Mouse (Mus musculus): ENCODE measurements around the gene Gucd1. TPM values are rescaled to one million over a fixed set of nuclear protein-coding genes. Genes with fewer than 3 reads are reported as not detected.
"Not testable (repeated sequence)": the region's sequence is repeated elsewhere in the genome, so short reads cannot be mapped to it uniquely, and the experiment has no call there.

Gene Gucd1
- total and polyA plus RNA-seq, 2 experiments from 2014 or later, result 28.0 to 113 TPM

DNA sequence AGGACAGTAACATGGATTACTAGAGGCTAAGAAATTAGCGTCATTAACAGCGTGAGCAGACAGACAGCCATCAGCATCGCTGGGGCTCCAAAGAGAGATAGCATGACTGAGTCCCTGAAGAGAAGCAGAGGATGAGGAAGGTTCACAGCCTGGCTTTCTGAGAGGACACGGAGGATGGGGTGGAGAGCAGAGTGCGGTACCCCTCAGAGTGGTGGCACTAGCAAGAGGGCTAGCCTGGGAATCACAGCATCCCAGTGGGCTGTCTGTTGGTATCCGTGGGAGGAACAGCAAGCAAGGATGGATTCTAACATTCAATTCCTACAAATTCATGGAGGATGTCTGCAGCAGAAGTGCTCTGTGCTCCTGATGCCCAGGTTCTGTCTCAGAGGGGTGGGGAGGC is 33.7 kb downstream of the Gucd1 start:
- ATAC-seq (ENCODE audit: insufficient read depth, low read depth) (no peak), DNase-seq (ENCODE audit: low spot score) (no peak)
- no peak overlapping the region for H3K27ac ChIP-seq (ENCODE audit: low read depth)
- no peaks in the 10 kb centered on the region for H3K4me1 ChIP-seq (ENCODE audit: control insufficient read depth, insufficient read depth)
- no peak for TF ChIP-seq CTCF (IDR thresholded peaks at IDR 0.05; ENCODE audit: low read depth)
- no peak for TF ChIP-seq EP300 (IDR thresholded peaks at IDR 0.05; ENCODE audit: low read depth)
- H3K4me3 ChIP-seq (ENCODE audit: low read depth, low read length), result no peak overlapping the region
- 86% methylated on average over 6 of the region's 6 CpGs for WGBS
- no peaks in the 10 kb centered on the region for H3K9me3 ChIP-seq (replicated peaks; ENCODE audit: control insufficient read depth, low read length)
- H3K27me3 ChIP-seq (ENCODE audit: control insufficient read depth, insufficient read depth, low read length), result no peaks in the 10 kb centered on the region
- no peak overlapping the region for H3K9ac ChIP-seq (replicated peaks; ENCODE audit: low read depth, low read length)
- H3K4me2 ChIP-seq (ENCODE audit: low read depth, low read length), result no peak overlapping the region
- no peaks in the 10 kb centered on the region for H3K36me3 ChIP-seq (replicated peaks; ENCODE audit: control insufficient read depth, insufficient read depth, low read length)

DNA sequence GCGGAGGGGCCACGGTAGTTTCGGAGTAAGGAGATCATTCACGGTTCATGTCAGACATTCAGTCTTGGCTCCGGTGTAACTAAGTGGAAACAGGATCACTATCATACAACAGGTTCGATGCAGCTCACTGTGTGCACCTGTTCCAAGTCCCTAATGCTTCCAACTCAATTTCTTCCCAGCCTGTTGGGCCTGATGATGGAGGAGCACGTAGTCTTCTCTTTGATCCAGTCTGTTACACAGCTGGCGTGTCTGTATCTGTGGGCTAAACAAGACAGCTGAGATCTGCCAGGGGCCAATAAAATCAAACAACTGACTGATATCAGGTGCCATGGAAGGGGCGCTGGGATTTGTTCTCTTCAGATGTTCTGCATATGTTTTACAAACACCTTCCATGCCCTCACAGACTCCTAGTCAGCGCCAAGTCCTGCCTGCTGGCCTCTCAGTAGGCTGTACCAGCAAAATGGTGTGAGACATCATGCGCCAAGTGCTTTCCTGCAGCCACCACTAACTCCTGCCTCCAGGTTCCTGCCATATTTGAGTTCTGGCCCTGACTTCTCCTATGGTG is 34.8 kb downstream of the Gucd1 start:
- no peak for TF ChIP-seq EP300 (IDR thresholded peaks at IDR 0.05; ENCODE audit: low read depth)
- no peak for TF ChIP-seq CTCF (IDR thresholded peaks at IDR 0.05; ENCODE audit: low read depth)
- no peaks in the 10 kb centered on the region for H3K9me3 ChIP-seq (replicated peaks; ENCODE audit: control insufficient read depth, low read length)
- no peaks in the 10 kb centered on the region for H3K36me3 ChIP-seq (replicated peaks; ENCODE audit: control insufficient read depth, insufficient read depth, low read length)
- no peaks in the 10 kb centered on the region for H3K27me3 ChIP-seq (ENCODE audit: control insufficient read depth, insufficient read depth, low read length)
- ATAC-seq (ENCODE audit: insufficient read depth, low read depth), result no peak
- no peak for DNase-seq (ENCODE audit: low spot score)
- H3K4me2 ChIP-seq (ENCODE audit: low read depth, low read length), result no peak overlapping the region
- H3K27ac ChIP-seq (ENCODE audit: low read depth), result no peak overlapping the region
- no peaks in the 10 kb centered on the region for H3K4me1 ChIP-seq (ENCODE audit: control insufficient read depth, insufficient read depth)
- H3K4me3 ChIP-seq (ENCODE audit: low read depth, low read length), result no peak overlapping the region
- WGBS, result 91% methylated on average over 11 of the region's 11 CpGs
- no peak overlapping the region for H3K9ac ChIP-seq (replicated peaks; ENCODE audit: low read depth, low read length)

- TF ChIP-seq EP300 (IDR thresholded peaks at IDR 0.05; ENCODE audit: low read depth) (no peak), CTCF (IDR thresholded peaks at IDR 0.05; ENCODE audit: low read depth) (no peak)
- Histone ChIP-seq H3K27ac (ENCODE audit: low read depth) (no peak overlapping the region), H3K4me1 (ENCODE audit: control insufficient read depth, insufficient read depth) (no peaks in the 10 kb centered on the region), H3K27me3 (ENCODE audit: control insufficient read depth, insufficient read depth, low read length) (no peaks in the 10 kb centered on the region), H3K36me3 (replicated peaks; ENCODE audit: control insufficient read depth, insufficient read depth, low read length) (no peaks in the 10 kb centered on the region), H3K4me3 (ENCODE audit: low read depth, low read length) (no peak overlapping the region), H3K9me3 (replicated peaks; ENCODE audit: control insufficient read depth, low read length) (no peaks in the 10 kb centered on the region), H3K9ac (replicated peaks; ENCODE audit: low read depth, low read length) (no peak overlapping the region), H3K4me2 (ENCODE audit: low read depth, low read length) (no peak overlapping the region)
- WGBS, result 86% methylated on average over 5 of the region's 5 CpGs
- no peak for ATAC-seq (ENCODE audit: insufficient read depth, low read depth)
- no peak for DNase-seq (ENCODE audit: low spot score)
Observed at GRCm38 (mm10) chr10:75482271-75482670, 35.5 kb downstream of the Gucd1 start.

DNA sequence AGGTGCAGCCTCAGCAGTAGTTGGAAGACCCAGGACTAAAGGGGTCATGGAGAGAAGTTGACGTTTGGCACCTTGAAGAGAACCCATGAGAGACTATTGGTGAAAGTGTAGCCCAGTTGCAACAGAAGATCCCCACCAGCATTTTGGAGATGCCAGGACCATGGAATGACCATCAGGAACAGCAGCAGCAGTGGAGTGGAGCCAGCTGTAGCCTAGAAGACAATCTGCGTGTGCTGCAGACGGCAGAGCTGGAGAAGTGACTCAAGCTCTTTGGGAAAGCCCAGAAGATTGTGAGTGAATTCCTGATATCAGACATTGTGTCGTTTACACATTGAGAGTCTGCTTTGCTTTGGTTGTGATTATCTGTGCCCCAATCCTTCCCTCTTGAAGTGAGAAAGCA is 36.1 kb downstream of the Gucd1 start:
- no peak for DNase-seq (ENCODE audit: low spot score)
- WGBS, result 47% methylated on average over 4 of the region's 4 CpGs
- no peaks in the 10 kb centered on the region for H3K9me3 ChIP-seq (replicated peaks; ENCODE audit: control insufficient read depth, low read length)
- H3K4me2 ChIP-seq (ENCODE audit: low read depth, low read length), result no peak overlapping the region
- H3K4me3 ChIP-seq (ENCODE audit: low read depth, low read length), result no peak overlapping the region
- no peak overlapping the region for H3K27ac ChIP-seq (ENCODE audit: low read depth)
- no peaks in the 10 kb centered on the region for H3K4me1 ChIP-seq (ENCODE audit: control insufficient read depth, insufficient read depth)
- no peak for ATAC-seq (ENCODE audit: insufficient read depth, low read depth)
- no peak overlapping the region for H3K9ac ChIP-seq (replicated peaks; ENCODE audit: low read depth, low read length)
- no peak for TF ChIP-seq CTCF (IDR thresholded peaks at IDR 0.05; ENCODE audit: low read depth)
- TF ChIP-seq EP300 (IDR thresholded peaks at IDR 0.05; ENCODE audit: low read depth), result no peak
- no peaks in the 10 kb centered on the region for H3K27me3 ChIP-seq (ENCODE audit: control insufficient read depth, insufficient read depth, low read length)
- no peaks in the 10 kb centered on the region for H3K36me3 ChIP-seq (replicated peaks; ENCODE audit: control insufficient read depth, insufficient read depth, low read length)

DNA sequence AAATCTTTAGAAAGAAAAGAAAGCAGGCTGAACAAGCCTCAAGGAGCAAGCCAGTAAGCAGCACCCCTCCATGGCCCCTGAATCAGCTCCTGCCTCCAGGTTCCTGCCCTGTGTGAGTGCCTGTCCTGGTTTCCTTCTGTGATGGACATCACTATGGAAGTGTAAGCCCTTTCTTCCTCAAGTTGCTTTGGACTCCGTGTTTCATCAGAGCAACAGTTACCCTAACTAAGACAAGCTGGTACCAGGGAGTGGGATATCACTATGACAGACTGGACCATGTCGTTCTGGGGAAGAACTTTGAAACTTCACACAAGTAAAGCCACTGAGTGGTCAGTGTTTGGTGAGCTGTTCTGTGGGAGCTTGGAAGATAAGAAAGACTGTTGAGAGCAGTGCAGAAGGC is 37.8 kb downstream of the Gucd1 start:
- WGBS, result 81% methylated on average over 2 of the region's 2 CpGs
- no peak for ATAC-seq (ENCODE audit: insufficient read depth, low read depth)
- no peak overlapping the region for H3K9ac ChIP-seq (replicated peaks; ENCODE audit: low read depth, low read length)
- no peak overlapping the region for H3K4me2 ChIP-seq (ENCODE audit: low read depth, low read length)
- H3K4me1 ChIP-seq (ENCODE audit: control insufficient read depth, insufficient read depth), result no peaks in the 10 kb centered on the region
- H3K9me3 ChIP-seq (replicated peaks; ENCODE audit: control insufficient read depth, low read length), result no peaks in the 10 kb centered on the region
- H3K36me3 ChIP-seq (replicated peaks; ENCODE audit: control insufficient read depth, insufficient read depth, low read length), result no peaks in the 10 kb centered on the region
- no peak overlapping the region for H3K27ac ChIP-seq (ENCODE audit: low read depth)
- DNase-seq (ENCODE audit: low spot score), result no peak
- TF ChIP-seq EP300 (IDR thresholded peaks at IDR 0.05; ENCODE audit: low read depth) (no peak), CTCF (IDR thresholded peaks at IDR 0.05; ENCODE audit: low read depth) (no peak)
- no peak overlapping the region for H3K4me3 ChIP-seq (ENCODE audit: low read depth, low read length)
- no peaks in the 10 kb centered on the region for H3K27me3 ChIP-seq (ENCODE audit: control insufficient read depth, insufficient read depth, low read length)

DNA sequence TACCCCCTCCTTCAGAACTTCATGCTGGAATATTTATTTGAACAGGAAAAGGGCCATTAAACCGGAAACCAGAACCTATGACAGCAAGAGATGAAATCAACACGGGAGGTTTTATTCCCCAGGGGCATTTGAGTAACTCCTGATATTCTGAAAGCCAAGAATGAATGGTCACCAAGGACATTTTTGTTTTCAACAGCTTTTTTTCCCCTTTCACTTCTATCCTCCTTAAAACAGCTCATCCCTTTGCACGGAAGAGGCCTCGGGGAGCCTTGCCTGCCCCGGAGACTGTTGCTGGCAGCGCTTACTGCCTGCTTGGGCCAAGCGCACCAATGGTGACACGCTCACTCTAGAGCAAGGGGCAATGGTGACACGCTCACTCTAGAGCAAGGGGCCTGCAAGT is 40.7 kb downstream of the Gucd1 start:
- 66% methylated on average over 9 of the region's 9 CpGs for WGBS
- Histone ChIP-seq H3K27ac (ENCODE audit: low read depth) (no peak overlapping the region), H3K4me3 (ENCODE audit: low read depth, low read length) (no peak overlapping the region), H3K27me3 (ENCODE audit: control insufficient read depth, insufficient read depth, low read length) (no peaks in the 10 kb centered on the region), H3K36me3 (replicated peaks; ENCODE audit: control insufficient read depth, insufficient read depth, low read length) (no peaks in the 10 kb centered on the region), H3K4me2 (ENCODE audit: low read depth, low read length) (no peak overlapping the region), H3K9me3 (replicated peaks; ENCODE audit: control insufficient read depth, low read length) (no peaks in the 10 kb centered on the region), H3K9ac (replicated peaks; ENCODE audit: low read depth, low read length) (no peak overlapping the region), H3K4me1 (ENCODE audit: control insufficient read depth, insufficient read depth) (no peaks in the 10 kb centered on the region)
- DNase-seq (ENCODE audit: low spot score) (no peak), ATAC-seq (ENCODE audit: insufficient read depth, low read depth) (no peak)
- TF ChIP-seq EP300 (IDR thresholded peaks at IDR 0.05; ENCODE audit: low read depth) (no peak), CTCF (IDR thresholded peaks at IDR 0.05; ENCODE audit: low read depth) (no peak)

GRCm38 (mm10) chr10:75475139-75475850 is 42.5 kb downstream of the Gucd1 start:
- 52% methylated on average over 4 of the region's 6 CpGs for WGBS
- not testable (repeated sequence) for H3K4me2 ChIP-seq (ENCODE audit: low read depth, low read length); ATAC-seq (ENCODE audit: insufficient read depth, low read depth); H3K4me3 ChIP-seq (ENCODE audit: low read depth, low read length); H3K27ac ChIP-seq (ENCODE audit: low read depth); H3K9ac ChIP-seq (replicated peaks; ENCODE audit: low read depth, low read length); DNase-seq (ENCODE audit: low spot score); H3K36me3 ChIP-seq (replicated peaks; ENCODE audit: control insufficient read depth, insufficient read depth, low read length); H3K4me1 ChIP-seq (ENCODE audit: control insufficient read depth, insufficient read depth); H3K27me3 ChIP-seq (ENCODE audit: control insufficient read depth, insufficient read depth, low read length); H3K9me3 ChIP-seq (replicated peaks; ENCODE audit: control insufficient read depth, low read length)

Data from heart, postnatal 0 days (tissue).